Mouse (Mus musculus): ENCODE data around the gene Tmem245. TPM values are rescaled to one million over a fixed set of nuclear protein-coding genes. Genes with fewer than 3 reads are reported as not detected.

Gene Tmem245
- polyA plus RNA-seq, 1 experiment from 2014 or later, result 9.2 TPM

DNA sequence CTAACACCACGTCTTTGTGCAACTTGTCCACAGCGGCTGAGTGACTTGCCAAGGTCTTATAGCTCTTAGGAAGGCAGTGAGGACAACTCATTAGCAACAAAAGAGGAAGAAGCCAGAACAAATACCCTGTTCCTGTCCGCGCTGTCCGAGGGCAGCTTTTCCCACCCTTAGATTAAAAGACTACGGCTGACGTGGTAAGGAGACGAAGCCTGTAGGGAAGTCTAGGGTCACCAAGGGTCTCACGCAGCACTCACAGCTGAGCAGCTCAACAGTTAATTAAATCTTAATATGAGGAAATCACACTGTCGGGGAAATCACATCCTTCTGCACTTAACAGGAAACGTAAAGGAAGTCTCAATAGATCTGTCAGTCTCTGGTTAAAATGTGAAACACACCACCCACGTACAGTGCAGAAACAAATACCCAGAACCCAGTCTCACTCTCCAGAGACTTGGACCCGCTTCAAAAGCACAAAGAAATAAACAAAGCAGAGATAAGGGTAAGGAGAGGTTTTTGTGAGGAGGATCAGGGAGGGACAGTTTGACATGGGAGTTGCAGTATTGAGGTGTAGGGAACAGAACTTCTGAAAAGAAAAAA lies 116.1 kb downstream of the Tmem245 start:
- H3K27me3 ChIP-seq (ENCODE audit: control insufficient read depth, insufficient read depth, low read length), result no peaks in the 10 kb centered on the region
- DNase-seq (no peak), ATAC-seq (ENCODE audit: low FRiP score, low TSS enrichment) (no peak)
- H3K9me3 ChIP-seq (ENCODE audit: control insufficient read depth, low read length), result no peaks in the 10 kb centered on the region
- H3K4me2 ChIP-seq (ENCODE audit: low read length), result no peak overlapping the region
- H3K4me1 ChIP-seq (ENCODE audit: control insufficient read depth, insufficient read depth, low read length), result no peaks in the 10 kb centered on the region
- 79% methylated on average over 13 of the region's 13 CpGs for WGBS
- no peak overlapping the region for H3K9ac ChIP-seq (replicated peaks; ENCODE audit: low read length)
- H3K27ac ChIP-seq (replicated peaks; ENCODE audit: low read depth, low read length), result no peak overlapping the region
- H3K4me3 ChIP-seq (replicated peaks; ENCODE audit: low read depth, low read length), result no peak overlapping the region
- H3K36me3 ChIP-seq (ENCODE audit: control insufficient read depth, insufficient read depth, low read length), result peaks cover 76% of the 10 kb centered on the region

DNA sequence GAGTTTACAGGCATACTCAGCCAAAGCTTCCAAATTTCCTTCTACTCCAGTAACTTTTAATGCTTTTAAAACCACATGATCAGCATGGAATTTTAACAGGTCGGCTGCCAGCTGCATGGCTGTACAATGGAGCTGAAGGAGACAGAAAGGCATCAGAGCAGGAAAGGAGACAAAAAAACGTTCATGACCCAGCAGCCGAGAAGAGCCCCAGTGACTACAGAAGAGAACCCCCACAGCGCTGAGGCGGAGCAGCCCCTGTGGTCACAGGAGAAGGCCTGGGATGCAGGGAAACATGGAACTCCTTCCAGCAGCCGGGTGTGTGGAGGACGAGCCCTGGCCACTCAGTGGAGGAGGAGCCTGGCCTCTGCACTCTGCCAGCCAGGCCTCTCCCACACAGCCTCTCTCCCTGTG lies 117.7 kb downstream of the Tmem245 start:
- no peak overlapping the region for H3K9ac ChIP-seq (replicated peaks; ENCODE audit: low read length)
- WGBS, result 61% methylated on average over 7 of the region's 7 CpGs
- DNase-seq (no peak), ATAC-seq (ENCODE audit: low FRiP score, low TSS enrichment) (no peak)
- no peak overlapping the region for H3K4me2 ChIP-seq (ENCODE audit: low read length)
- H3K4me3 ChIP-seq (replicated peaks; ENCODE audit: low read depth, low read length), result no peak overlapping the region
- H3K36me3 ChIP-seq (ENCODE audit: control insufficient read depth, insufficient read depth, low read length), result peaks cover 72% of the 10 kb centered on the region
- H3K4me1 ChIP-seq (ENCODE audit: control insufficient read depth, insufficient read depth, low read length), result no peaks in the 10 kb centered on the region
- no peaks in the 10 kb centered on the region for H3K9me3 ChIP-seq (ENCODE audit: control insufficient read depth, low read length)
- H3K27me3 ChIP-seq (ENCODE audit: control insufficient read depth, insufficient read depth, low read length), result no peaks in the 10 kb centered on the region
- H3K27ac ChIP-seq (replicated peaks; ENCODE audit: low read depth, low read length), result no peak overlapping the region

DNA sequence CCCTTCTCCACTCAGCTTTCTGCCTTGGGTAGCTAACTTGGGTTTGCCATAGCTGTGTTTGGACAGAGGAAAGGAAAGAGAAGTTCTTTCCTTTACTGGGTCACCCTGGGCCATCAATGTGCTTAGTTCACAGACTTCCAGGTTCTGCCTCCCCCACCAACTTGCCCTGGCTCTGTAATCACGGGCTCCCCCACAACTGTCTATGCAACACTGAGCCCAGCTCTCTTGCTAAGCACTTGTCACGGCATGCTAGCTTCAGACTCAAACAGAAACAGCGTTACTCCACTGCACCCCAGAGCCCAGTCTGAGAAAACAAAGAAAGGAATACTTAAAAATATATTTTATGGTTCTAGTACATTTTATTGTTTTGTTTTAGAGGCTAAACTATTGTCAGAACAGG lies 118.3 kb downstream of the Tmem245 start:
- WGBS, result 77% methylated on average over 3 of the region's 3 CpGs
- no peak overlapping the region for H3K27ac ChIP-seq (replicated peaks; ENCODE audit: low read depth, low read length)
- peaks cover 68% of the 10 kb centered on the region for H3K36me3 ChIP-seq (ENCODE audit: control insufficient read depth, insufficient read depth, low read length)
- H3K9me3 ChIP-seq (ENCODE audit: control insufficient read depth, low read length), result no peaks in the 10 kb centered on the region
- H3K4me1 ChIP-seq (ENCODE audit: control insufficient read depth, insufficient read depth, low read length), result no peaks in the 10 kb centered on the region
- no peak overlapping the region for H3K4me3 ChIP-seq (replicated peaks; ENCODE audit: low read depth, low read length)
- ATAC-seq (ENCODE audit: low FRiP score, low TSS enrichment), result no peak
- H3K9ac ChIP-seq (replicated peaks; ENCODE audit: low read length), result no peak overlapping the region
- no peaks in the 10 kb centered on the region for H3K27me3 ChIP-seq (ENCODE audit: control insufficient read depth, insufficient read depth, low read length)
- no peak for DNase-seq
- no peak overlapping the region for H3K4me2 ChIP-seq (ENCODE audit: low read length)

DNA sequence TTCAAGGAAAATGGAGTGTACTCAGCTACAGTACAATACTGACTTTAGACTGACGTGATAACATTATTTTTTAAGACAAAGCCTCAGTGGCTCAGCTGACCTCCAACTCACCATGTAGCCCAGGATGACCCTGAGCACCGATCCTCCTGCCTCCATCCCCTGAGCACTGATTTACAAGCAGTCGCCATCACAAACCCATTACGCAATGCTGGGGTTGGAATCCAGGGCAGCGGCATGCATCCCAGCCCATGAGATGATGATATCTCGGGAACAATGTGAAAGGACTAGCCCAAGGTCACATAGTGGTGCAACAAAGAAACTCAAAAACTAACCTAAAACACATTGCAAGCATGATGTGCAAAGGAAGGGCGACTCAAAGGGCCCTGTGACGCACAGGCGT lies 123.0 kb downstream of the Tmem245 start:
- DNase-seq (no peak), ATAC-seq (ENCODE audit: low FRiP score, low TSS enrichment) (no peak)
- WGBS, result 94% methylated on average over 9 of the region's 9 CpGs
- H3K27ac ChIP-seq (replicated peaks; ENCODE audit: low read depth, low read length), result no peak overlapping the region
- H3K9ac ChIP-seq (replicated peaks; ENCODE audit: low read length), result no peak overlapping the region
- no peaks in the 10 kb centered on the region for H3K9me3 ChIP-seq (ENCODE audit: control insufficient read depth, low read length)
- H3K36me3 ChIP-seq (ENCODE audit: control insufficient read depth, insufficient read depth, low read length), result peaks cover 32% of the 10 kb centered on the region
- H3K27me3 ChIP-seq (ENCODE audit: control insufficient read depth, insufficient read depth, low read length), result no peaks in the 10 kb centered on the region
- H3K4me1 ChIP-seq (ENCODE audit: control insufficient read depth, insufficient read depth, low read length), result no peaks in the 10 kb centered on the region
- no peak overlapping the region for H3K4me2 ChIP-seq (ENCODE audit: low read length)
- no peak overlapping the region for H3K4me3 ChIP-seq (replicated peaks; ENCODE audit: low read depth, low read length)

DNA sequence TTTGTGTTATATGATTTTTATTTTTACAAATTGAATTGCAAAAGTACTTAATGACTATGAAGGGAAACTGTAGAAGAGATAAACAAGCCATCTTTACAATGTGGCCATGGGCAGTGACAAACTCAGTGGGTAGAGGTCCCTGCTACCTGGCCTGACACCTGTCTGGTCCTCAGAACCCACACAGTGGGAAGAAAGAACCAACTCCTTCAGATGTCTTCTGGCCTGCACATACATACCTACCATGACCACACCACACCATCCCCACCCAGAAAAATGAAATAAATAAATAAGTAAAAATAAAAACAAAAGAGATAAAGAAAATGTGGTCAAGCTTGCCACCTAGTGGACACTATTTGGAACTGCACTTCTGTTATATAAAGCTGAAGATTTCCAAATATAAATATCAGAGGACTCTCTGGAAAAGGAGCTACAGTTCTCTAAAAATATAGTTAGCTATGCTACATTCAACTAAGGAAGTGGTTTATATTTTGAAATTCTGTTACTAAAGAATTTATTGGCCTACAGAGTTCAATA lies 127.2 kb downstream of the Tmem245 start:
- Histone ChIP-seq H3K4me2 (ENCODE audit: low read length) (no peak overlapping the region), H3K36me3 (ENCODE audit: control insufficient read depth, insufficient read depth, low read length) (peaks cover 16% of the 10 kb centered on the region), H3K27me3 (ENCODE audit: control insufficient read depth, insufficient read depth, low read length) (no peaks in the 10 kb centered on the region), H3K27ac (replicated peaks; ENCODE audit: low read depth, low read length) (no peak overlapping the region), H3K4me3 (replicated peaks; ENCODE audit: low read depth, low read length) (no peak overlapping the region), H3K4me1 (ENCODE audit: control insufficient read depth, insufficient read depth, low read length) (no peaks in the 10 kb centered on the region), H3K9ac (replicated peaks; ENCODE audit: low read length) (no peak overlapping the region), H3K9me3 (ENCODE audit: control insufficient read depth, low read length) (no peaks in the 10 kb centered on the region)
- ATAC-seq (ENCODE audit: low FRiP score, low TSS enrichment) (no peak), DNase-seq (peak; percentile 64)

MicroRNAs encoded within 50 kb of the gene (microRNA counts, 519-probe panel; counts per million panel counts)
- 5,334 counts per million, percentile 58 among the panel's probes with 10 or more counts for microRNA mmu-miR-32

Small RNA genes lying within 50 kb of the gene (microRNA-seq; reads per million reads assigned to microRNA genes)
- 290 reads per million, percentile 66 among the genes with 10 or more reads in this experiment for gene Mir32

Other genes starting within 250 kb of the Tmem245 start
- gene Gm26657, start 207.4 kb downstream of the Tmem245 start, polyA plus RNA-seq (2014; fragmentation: Nextera tagmentation; extraction: Ambion mirVana), result not detected in 2 replicates
- gene Actl7b, start 206.0 kb downstream of the Tmem245 start, polyA plus RNA-seq (2014; fragmentation: Nextera tagmentation; extraction: Ambion mirVana), result not detected in 2 replicates
- gene Actl7a, start 204.0 kb downstream of the Tmem245 start, polyA plus RNA-seq (2014; fragmentation: Nextera tagmentation; extraction: Ambion mirVana), result not detected in 2 replicates
- 69.1 and 90.2 TPM in 2 replicates for gene Elp1, start 145.1 kb downstream of the Tmem245 start, polyA plus RNA-seq (2014; fragmentation: Nextera tagmentation; extraction: Ambion mirVana)
- 13.7 and 17.4 TPM in 2 replicates for gene Fam206a, start 145.1 kb downstream of the Tmem245 start, polyA plus RNA-seq (2014; fragmentation: Nextera tagmentation; extraction: Ambion mirVana)
- 10.4 and 13.0 TPM in 2 replicates for gene Ctnnal1, start 82.2 kb downstream of the Tmem245 start, polyA plus RNA-seq (2014; fragmentation: Nextera tagmentation; extraction: Ambion mirVana)
- gene Frrs1l, start 43.0 kb upstream of the Tmem245 start, polyA plus RNA-seq (2014; fragmentation: Nextera tagmentation; extraction: Ambion mirVana), result 21.3 and 24.3 TPM in 2 replicates
- gene Epb41l4b, start 196.0 kb upstream of the Tmem245 start, polyA plus RNA-seq (2014; fragmentation: Nextera tagmentation; extraction: Ambion mirVana), result 3.8 and 5.1 TPM in 2 replicates